Mouse (Mus musculus): ENCODE data around the gene Grin2a.

GRCm38 (mm10) chr16:9901433-9901832 lies 93.9 kb downstream of the Grin2a start:
- TF ChIP-seq GATA1 (IDR thresholded peaks at IDR 0.05; ENCODE audit: low read length) (no peak), TAL1 (IDR thresholded peaks at IDR 0.05; ENCODE audit: low read length) (no peak)
